Mouse (Mus musculus) embryonic facial prominence, embryonic 13.5 days (tissue): ENCODE measurements around the gene Lrrc39. TPM values are rescaled to one million over a fixed set of nuclear protein-coding genes. Genes with fewer than 3 reads are reported as not detected.
A peak's percentile ranks its signal among the peaks of the same experiment; 100 is the strongest.
"Not testable (repeated sequence)": the region's sequence is repeated elsewhere in the genome, so short reads cannot be mapped to it uniquely, and the experiment has no call there.

Experiments used
- ATAC-seq: fragments of 200-750 bp; cut with Nextera tagmentation; 2 replicates; pipeline ENCODE4 v1.8.0; 2017; ENCODE audit warnings: low read depth; ENCODE audit not compliant: insufficient number of reproducible peaks, insufficient read depth, low FRiP score, low TSS enrichment
- H3K27ac ChIP-seq: fragments of 300-500 bp; sonication (generic); 2 replicates; pipeline ENCODE4 v1.5.1; 2015; ENCODE audit warnings: moderate library complexity, mild to moderate bottlenecking, inconsistent platforms
- H3K27me3 ChIP-seq: fragments of 300-500 bp; sonication (generic); 2 replicates; pipeline ENCODE4 v1.6.1; 2015; ENCODE audit warnings: mild to moderate bottlenecking, inconsistent platforms
- H3K36me3 ChIP-seq: fragments of 300-500 bp; sonication (generic); 2 replicates; pipeline ENCODE4 v1.6.1; 2015; ENCODE audit warnings: mild to moderate bottlenecking, inconsistent platforms
- H3K4me1 ChIP-seq: fragments of 300-500 bp; sonication (generic); 2 replicates; pipeline ENCODE4 v1.6.1; 2015; ENCODE audit warnings: inconsistent platforms
- H3K4me2 ChIP-seq: fragments of 300-500 bp; sonication (generic); 2 replicates; pipeline ENCODE4 v1.6.1; 2015; ENCODE audit warnings: moderate library complexity, mild to moderate bottlenecking, inconsistent platforms
- H3K4me3 ChIP-seq: fragments of 300-500 bp; sonication (generic); 2 replicates; pipeline ENCODE4 v1.5.1; 2015; ENCODE audit warnings: mild to moderate bottlenecking, inconsistent platforms
- H3K9ac ChIP-seq: fragments of 300-500 bp; sonication (generic); 2 replicates; pipeline ENCODE4 v1.6.1; 2015; ENCODE audit warnings: mild to moderate bottlenecking, inconsistent platforms
- H3K9me3 ChIP-seq: fragments of 300-500 bp; sonication (generic); 2 replicates; pipeline ENCODE4 v1.6.1; 2016; ENCODE audit warnings: inconsistent platforms
- WGBS: fragments of 180-500 bp; shearing (Covaris S2); methylation state at CpG from one replicate; pipeline ENCODE4 v1.1.7; 2015; ENCODE audit warnings: mixed read lengths; 5-methylcytosine and 5-hydroxymethylcytosine counted together
- polyA plus RNA-seq: library from polyadenylated mRNA; unstranded; fragments of >200 nt; fragmentation: Nextera tagmentation; extraction: Ambion mirVana; gene quantifications from 2 replicates; pipeline ENCODE4 v1.2.1, GENCODE M21; 2015

Lrrc39 gene
- 0.56 and 0.89 TPM in 2 replicates for polyA plus RNA-seq

DNA sequence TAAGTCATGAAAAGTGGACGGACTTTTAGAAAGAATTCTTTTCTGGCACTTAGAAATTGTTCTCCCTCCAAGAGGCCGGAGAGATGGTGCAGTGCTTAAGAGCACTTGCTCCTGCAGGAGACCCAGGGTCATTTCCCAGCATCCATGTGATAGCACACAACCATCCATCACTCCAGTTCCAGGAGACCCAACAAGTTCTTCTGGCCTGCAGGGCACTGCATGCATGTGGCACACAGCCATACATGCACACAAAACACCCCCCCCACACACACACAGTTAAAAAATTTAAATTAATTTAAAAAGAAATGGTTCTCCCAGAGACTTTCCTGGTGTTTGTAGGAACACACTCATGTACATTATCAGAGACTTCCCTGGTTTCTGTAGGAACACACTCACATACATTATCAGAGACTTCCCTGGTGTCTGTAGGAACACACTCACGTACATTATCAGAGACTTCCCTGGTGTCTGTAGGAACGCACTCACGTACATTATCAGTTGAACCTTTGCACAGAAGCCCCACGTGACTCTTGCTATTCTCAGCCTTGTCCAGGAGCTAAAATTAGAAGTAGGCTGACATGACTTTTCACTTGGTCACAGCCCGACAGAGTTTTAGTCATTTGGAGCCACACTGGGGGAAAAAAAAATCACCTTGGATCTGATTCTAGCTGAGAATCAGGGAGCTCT lies at the start of gene Lrrc39:
TSS of gene Lrrc39 (plus strand) at position 566 of the 687 bp plus-strand sequence.
- no peak within 1 kb of the TSS for H3K4me3 ChIP-seq
- no peak within 1 kb of the TSS for H3K27ac ChIP-seq
- no peaks in the 10 kb centered on the region for H3K9me3 ChIP-seq
- H3K27me3 ChIP-seq = no peaks in the 10 kb centered on the region
- 79% methylated on average over 7 of the region's 7 CpGs for WGBS
- no peaks in the 10 kb centered on the region for H3K36me3 ChIP-seq
- no peak for ATAC-seq
- no peak within 1 kb of the TSS for H3K4me2 ChIP-seq
- no peak within 1 kb of the TSS for H3K9ac ChIP-seq
- H3K4me1 ChIP-seq = no peaks in the 10 kb centered on the region

DNA sequence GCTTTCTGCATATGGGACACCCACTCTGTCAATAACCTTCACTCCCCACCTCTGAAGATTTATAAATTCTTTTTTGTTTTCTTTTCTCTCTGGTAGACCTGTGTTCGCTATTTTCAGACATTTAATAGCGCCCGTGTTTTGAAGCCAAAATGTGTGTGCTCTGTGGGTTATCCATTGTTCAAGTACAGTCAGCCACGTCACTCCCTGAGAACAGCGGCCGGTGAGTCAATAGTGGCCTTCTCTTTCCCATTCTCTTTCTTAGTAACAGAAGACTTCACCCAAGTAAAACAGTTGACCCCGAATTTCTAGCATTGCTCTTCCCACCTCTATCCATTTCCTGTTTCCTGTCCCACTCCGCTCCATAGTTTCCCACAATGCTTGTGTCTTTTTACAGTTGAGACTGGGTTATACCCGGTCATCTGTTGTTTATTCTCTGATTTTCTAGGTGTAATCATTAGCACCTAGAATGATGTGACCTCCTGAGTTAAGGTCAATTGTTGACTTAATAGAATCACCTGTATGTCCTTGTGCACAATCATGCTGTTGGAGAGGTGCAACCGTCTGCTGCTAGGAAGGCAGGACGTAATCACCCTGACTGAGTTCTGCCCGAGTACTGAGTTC lies 42.5 kb upstream of the Lrrc39 start:
- WGBS = 87% methylated on average over 12 of the region's 12 CpGs

DNA sequence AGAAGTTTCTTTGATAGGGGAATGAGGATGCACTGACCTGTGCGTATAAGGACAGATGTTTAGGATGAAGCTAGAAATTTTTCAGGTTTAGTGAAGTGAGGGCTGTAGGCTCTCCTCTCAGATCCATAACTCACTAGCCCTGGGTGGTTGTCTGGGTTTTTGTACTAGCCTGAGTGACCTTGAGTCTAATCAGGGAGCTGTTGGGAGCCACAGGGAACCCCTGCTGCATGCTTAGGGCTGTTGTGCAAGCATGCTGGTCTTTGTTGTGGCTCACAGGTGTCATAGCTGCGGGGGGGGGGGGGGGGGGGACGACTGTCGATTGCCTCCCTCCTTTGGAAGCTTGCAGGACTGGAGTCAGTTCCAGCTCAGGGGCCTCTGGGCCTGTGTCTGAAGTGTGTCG lies 33.0 kb upstream of the Lrrc39 start:
- Histone ChIP-seq H3K9ac (no peak overlapping the region), H3K4me3 (no peak overlapping the region), H3K27ac (no peak overlapping the region), H3K9me3 (no peaks in the 10 kb centered on the region), H3K4me1 (peaks cover 2% of the 10 kb centered on the region; the same call in 1 of the 2 replicates), H3K36me3 (peaks cover 15% of the 10 kb centered on the region), H3K27me3 (no peaks in the 10 kb centered on the region), H3K4me2 (no peak overlapping the region)
- WGBS = 44% methylated on average over 5 of the region's 5 CpGs
- no peak for ATAC-seq

More for the DNA sequence above, 42.5 kb upstream of the Lrrc39 start:
- Histone ChIP-seq H3K27ac (no peak overlapping the region), H3K27me3 (no peaks in the 10 kb centered on the region), H3K9me3 (no peaks in the 10 kb centered on the region), H3K4me1 (no peaks in the 10 kb centered on the region), H3K36me3 (peaks cover 12% of the 10 kb centered on the region), H3K4me3 (no peak overlapping the region), H3K4me2 (no peak overlapping the region), H3K9ac (no peak overlapping the region)
- no peak for ATAC-seq

DNA sequence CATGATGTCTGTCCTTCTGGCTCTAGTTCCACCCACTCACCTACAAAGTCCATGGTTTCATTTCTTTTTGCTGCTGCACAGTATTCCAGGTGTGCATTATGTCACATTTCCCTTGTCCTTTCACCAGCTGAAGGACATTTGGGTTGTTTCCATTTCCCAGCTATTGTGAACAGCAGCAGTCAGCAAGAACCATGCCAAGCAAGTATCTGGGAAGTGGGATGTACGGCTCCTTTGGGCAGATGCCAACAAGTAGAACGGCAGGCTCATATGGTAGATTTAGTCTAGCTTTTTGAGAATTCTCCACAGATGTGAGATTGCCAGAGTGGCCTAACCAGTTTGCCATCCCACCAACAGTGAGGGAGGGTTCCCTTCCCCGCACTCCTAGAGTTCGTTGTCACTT lies 31.9 kb upstream of the Lrrc39 start:
- Histone ChIP-seq H3K9ac (no peak overlapping the region), H3K4me3 (no peak overlapping the region), H3K9me3 (no peaks in the 10 kb centered on the region), H3K27ac (no peak overlapping the region), H3K4me2 (no peak overlapping the region), H3K27me3 (no peaks in the 10 kb centered on the region), H3K36me3 (peaks cover 24% of the 10 kb centered on the region), H3K4me1 (peaks cover 2% of the 10 kb centered on the region; the same call in 1 of the 2 replicates)
- WGBS = 75% methylated on average over 4 of the region's 4 CpGs
- ATAC-seq = no peak

DNA sequence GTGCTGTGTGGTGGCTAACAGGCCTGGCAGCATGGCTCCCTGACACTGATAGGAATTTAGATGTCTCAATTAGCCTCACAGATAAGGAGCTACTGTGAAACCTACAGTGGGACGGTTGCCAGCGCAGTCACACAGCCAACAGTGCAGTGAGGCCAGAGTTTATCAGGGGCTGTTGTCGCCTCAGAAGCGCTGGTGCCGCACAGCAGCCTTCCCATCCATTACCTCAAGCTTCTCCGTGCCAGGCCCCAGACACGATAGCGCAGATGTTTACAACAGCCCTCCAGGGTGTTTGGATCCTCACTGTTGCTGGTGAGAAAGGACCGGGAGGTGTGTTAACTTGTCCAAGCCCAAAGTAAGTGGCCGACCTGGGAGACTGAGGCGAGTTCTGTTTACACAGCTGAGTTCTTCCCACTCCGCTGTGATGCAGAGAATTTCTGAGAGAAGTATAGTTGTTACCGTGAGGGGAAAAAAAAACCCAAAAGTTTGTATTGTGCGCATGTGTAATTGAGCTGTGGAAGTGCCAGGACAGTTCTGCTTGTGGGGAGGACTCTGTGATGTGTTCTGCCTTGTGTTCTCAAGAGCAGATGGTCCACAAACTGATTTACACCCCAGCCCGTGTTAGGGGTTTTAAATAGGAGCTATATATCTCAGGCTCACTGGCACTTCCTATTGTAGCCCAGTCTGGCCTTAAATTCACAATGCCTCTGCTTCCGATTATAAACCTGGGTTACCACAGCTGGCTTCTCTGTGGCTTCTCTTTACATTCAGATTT lies 26.2 kb upstream of the Lrrc39 start:
- Histone ChIP-seq H3K4me3 (no peak overlapping the region), H3K9me3 (no peaks in the 10 kb centered on the region), H3K27ac (no peak overlapping the region), H3K36me3 (peaks cover 58% of the 10 kb centered on the region), H3K9ac (no peak overlapping the region), H3K4me2 (no peak overlapping the region), H3K4me1 (peaks cover 12% of the 10 kb centered on the region; the same call in 1 of the 2 replicates), H3K27me3 (no peaks in the 10 kb centered on the region)
- ATAC-seq = no peak
- 73% methylated on average over 16 of the region's 16 CpGs for WGBS

DNA sequence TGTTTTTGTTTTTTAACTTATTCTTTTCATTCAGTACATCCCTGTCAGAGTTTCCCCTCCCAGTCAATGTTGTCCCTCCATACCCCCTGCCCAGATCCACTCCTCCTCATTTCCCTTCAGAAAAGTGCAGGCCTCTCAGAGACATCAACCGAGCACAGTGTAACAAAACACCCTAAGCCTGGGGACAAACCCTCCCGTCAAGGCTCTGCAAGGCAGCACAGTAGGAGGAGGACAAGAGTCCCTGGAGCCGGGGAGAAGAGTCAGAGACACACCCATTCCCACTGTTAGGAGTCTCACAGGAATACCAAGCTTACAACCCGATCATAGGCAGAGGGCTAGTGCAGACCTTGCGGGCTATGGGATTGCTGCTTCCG lies 25.6 kb upstream of the Lrrc39 start:
- H3K36me3 ChIP-seq = peaks cover 63% of the 10 kb centered on the region
- no peak overlapping the region for H3K4me3 ChIP-seq
- WGBS = 42% methylated on average over 6 of the region's 6 CpGs
- H3K9me3 ChIP-seq = no peaks in the 10 kb centered on the region
- no peak overlapping the region for H3K27ac ChIP-seq
- no peak overlapping the region for H3K4me2 ChIP-seq
- 0 out of 2 replicates have a peak, but pooled peaks have one; percentile 26 for ATAC-seq
- H3K9ac ChIP-seq = no peak overlapping the region
- peaks cover 12% of the 10 kb centered on the region; the same call in 1 of the 2 replicates for H3K4me1 ChIP-seq
- H3K27me3 ChIP-seq = no peaks in the 10 kb centered on the region

DNA sequence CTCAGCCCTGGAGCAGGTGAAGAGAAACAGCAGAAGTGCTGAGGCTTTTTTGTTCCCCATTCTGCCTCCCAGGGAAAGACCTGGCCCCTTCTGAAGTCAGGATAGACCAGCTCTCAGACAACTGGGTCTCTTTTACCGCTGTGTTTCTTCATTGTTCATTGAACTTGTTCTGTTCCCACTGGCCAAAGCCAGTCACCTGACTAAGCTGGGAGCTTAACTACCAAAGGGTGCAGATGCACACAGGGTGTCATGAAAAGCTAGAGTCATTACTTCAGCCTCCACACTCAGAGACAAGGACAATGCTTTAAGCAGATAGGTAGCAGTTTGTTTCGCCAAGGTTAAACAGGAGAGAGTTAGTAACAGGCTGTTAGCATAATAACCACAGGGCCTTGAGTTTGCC lies 20.7 kb upstream of the Lrrc39 start:
- WGBS = 85% methylated on average over 2 of the region's 2 CpGs
- peaks cover 5% of the 10 kb centered on the region; the same call in 1 of the 2 replicates for H3K4me1 ChIP-seq
- H3K27me3 ChIP-seq = no peaks in the 10 kb centered on the region
- no peak overlapping the region for H3K4me2 ChIP-seq
- no peak overlapping the region for H3K9ac ChIP-seq
- peaks cover 69% of the 10 kb centered on the region for H3K36me3 ChIP-seq
- no peaks in the 10 kb centered on the region for H3K9me3 ChIP-seq
- no peak overlapping the region for H3K27ac ChIP-seq
- no peak for ATAC-seq
- H3K4me3 ChIP-seq = no peak overlapping the region

DNA sequence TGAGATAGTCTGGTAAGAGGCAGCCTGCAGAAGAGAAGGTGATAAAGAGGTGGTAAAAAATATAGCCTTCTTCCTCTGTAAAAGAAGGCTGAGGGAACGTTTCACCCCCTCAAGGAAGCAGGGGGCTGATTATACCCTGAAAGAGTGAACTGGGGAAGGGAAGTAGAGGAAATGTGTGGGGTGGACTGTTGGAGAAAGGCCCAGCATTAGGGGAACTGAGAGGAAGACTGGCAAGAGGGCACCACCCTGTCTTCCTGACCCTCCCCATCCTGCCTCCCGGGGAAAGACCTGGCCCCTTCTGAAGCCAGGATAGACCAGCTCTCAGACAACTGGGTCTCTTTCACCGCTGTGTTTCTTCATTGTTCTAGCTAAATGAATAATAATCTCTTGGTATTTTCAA lies 20.2 kb upstream of the Lrrc39 start:
- WGBS = 78% methylated on average over 3 of the region's 3 CpGs
- H3K9me3 ChIP-seq = no peaks in the 10 kb centered on the region
- H3K4me1 ChIP-seq = 0 out of 2 replicates have a peak, but pooled peaks cover under 1% of the 10 kb centered on the region
- H3K4me3 ChIP-seq = no peak overlapping the region
- no peak overlapping the region for H3K9ac ChIP-seq
- H3K4me2 ChIP-seq = no peak overlapping the region
- H3K36me3 ChIP-seq = peaks cover 74% of the 10 kb centered on the region
- H3K27me3 ChIP-seq = no peaks in the 10 kb centered on the region
- no peak overlapping the region for H3K27ac ChIP-seq
- ATAC-seq = no peak

DNA sequence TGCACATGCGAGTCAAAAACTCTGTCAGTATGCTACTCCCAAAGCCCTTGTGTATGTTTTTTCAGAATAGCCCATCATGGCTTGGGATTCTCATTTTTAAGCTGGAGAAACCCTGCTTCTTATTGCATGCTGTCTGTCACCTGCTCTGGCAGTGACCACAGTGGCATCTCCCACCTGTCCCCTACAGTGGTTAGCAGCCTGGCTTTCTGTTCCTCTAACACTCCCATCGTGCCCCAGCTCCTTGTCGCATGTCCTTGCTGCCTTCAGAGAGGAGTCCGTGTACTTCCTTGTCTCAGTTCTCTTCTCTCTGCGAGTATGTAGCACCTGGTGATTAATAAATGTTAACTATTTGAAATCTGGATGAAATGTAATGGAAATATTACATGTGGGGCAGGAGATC lies 15.3 kb upstream of the Lrrc39 start:
- ATAC-seq = no peak
- Histone ChIP-seq H3K9ac (no peak overlapping the region), H3K27ac (no peak overlapping the region), H3K36me3 (peaks cover 56% of the 10 kb centered on the region), H3K4me1 (no peaks in the 10 kb centered on the region), H3K27me3 (no peaks in the 10 kb centered on the region), H3K4me2 (no peak overlapping the region), H3K9me3 (no peaks in the 10 kb centered on the region), H3K4me3 (no peak overlapping the region)
- WGBS = 89% methylated on average over 5 of the region's 5 CpGs

DNA sequence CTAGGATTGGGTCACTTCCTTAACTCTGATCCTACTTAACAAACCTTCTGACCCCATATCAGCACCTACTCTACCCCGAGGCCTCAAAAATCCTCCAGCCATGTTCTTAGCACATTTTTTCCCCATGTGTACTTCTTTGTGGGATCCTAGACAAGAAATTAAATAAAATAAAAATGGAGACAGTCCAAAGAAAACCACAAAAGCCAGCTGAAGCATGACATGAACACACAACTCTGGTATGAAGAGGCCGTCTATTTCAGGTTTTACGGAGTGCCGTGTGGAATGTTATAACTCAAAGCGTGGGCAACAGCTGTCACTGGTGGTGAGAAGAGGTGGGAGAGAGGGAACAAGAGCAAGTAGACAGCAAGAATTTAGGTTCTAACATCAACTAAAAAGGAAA lies 11.4 kb upstream of the Lrrc39 start:
- H3K27ac ChIP-seq = no peak overlapping the region
- H3K4me1 ChIP-seq = no peaks in the 10 kb centered on the region
- peaks cover 28% of the 10 kb centered on the region for H3K36me3 ChIP-seq
- H3K9ac ChIP-seq = no peak overlapping the region
- H3K9me3 ChIP-seq = no peaks in the 10 kb centered on the region
- no peak overlapping the region for H3K4me2 ChIP-seq
- H3K27me3 ChIP-seq = no peaks in the 10 kb centered on the region
- H3K4me3 ChIP-seq = no peak overlapping the region
- ATAC-seq = no peak
- 85% methylated on average over 5 of the region's 5 CpGs for WGBS

DNA sequence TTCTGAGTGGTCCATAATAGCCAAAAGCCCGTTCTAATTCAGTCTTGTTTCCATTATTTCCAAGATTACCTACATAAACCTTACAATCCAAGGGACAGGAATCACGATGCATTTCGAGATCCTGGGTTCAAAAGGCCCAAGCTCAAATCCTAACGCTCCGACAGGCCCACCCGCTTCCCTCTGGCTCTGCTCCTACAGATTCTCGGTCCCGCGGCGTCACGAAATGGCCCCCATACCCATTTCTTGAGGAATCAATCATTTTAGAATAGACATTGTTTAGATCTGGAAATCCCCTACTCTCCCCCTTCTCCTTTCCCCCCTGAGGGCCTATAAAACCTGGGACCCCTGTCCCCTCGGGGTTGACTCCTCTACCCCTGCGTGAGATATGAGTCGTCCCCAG lies 1.5 kb upstream of the Lrrc39 start:
- not testable (repeated sequence) for H3K4me1 ChIP-seq, H3K27me3 ChIP-seq, H3K4me2 ChIP-seq, H3K9ac ChIP-seq, ATAC-seq, H3K27ac ChIP-seq, H3K4me3 ChIP-seq, H3K9me3 ChIP-seq, H3K36me3 ChIP-seq
- 97% methylated on average over 14 of the region's 14 CpGs for WGBS
